Mouse (Mus musculus) retina, postnatal 1 day (tissue): ENCODE data around the gene Vwc2.

Source experiments
- DNase-seq: peaks from one replicate; pipeline ENCODE4 v3.0.0-alpha.2; 2012

Gene Vwc2

DNA sequence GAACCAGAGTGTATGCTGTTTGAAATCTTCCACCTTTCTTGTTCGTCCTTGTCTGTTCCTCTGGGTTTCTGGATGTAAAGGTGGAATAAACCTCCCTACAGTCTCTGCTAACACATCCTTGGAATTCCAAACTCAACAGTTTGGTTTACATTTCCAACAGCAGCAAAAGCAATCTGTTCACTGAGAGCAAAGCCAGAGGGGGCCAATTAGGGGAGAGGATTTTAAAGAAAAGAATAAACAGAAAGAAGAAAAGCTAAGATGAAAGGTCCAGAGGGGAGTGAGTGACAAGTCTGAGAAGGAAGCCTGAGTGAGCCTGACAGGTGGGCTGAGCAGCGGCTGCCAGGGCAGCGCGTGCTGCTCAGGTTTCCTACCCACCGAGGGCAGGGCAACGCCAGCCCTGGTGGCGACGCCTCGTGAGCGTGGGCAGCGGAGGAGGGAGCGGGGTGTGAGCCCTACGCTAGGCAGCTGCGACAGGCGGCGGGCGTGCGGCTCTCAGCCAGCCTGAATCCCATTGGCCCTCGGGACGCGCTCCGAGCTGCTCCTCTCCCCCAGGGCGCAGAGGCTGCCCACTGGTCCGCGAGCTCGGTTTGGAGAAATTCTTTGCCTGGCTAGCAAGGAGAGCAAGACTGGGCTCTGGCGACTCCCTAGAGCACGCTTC lies at the start of gene Vwc2:
Gene Vwc2 (plus strand): TSS at position 648 of the 658 bp plus-strand sequence.
- DNase-seq = peak; percentile 77

DNA sequence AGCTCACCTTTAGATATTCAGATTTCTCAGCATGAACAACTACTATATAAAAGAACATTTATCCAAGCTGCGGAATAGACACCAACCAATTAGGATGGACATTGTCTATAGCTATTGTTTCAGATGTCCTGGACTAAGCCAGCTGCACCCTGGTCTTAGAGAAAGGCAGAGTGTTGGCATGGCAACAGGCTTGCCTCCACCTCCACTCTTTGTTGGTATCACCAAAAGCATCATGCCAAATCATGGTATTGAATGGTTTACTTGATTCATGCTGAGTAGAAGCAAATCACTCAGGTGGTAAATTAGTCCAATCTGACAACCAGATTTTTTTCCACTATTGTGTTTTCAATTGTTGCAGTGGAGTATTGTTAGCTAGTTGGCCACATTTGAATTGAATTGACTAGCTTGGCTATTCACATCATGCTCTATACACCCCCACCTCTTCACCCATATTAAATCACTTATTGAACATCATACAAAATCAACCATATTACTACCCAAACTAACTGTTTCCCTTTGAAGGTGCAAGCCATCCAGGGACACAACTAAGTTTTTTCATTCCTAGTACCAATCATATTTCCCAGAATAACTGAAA lies 25.8 kb upstream of the Vwc2 start:
- peak; percentile 70 for DNase-seq

DNA sequence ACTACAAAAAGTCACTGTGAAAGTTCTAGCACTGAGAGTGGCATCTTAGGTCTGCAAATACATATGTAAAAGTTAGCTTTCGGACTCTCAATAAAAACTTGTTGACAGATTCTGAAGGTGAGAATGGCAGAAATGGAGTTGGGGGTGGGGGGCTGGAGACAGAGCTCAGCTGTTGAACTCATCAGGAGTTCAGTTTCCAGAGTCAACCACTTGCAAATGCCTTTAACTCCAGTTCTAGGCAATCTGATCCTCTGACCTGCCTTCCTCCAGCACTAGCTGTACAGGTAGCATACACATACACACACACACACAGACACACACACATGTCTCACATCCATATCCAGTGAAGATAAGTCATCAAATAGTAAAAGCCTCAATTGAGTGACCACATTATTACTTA lies 16.4 kb upstream of the Vwc2 start:
- DNase-seq = no peak

DNA sequence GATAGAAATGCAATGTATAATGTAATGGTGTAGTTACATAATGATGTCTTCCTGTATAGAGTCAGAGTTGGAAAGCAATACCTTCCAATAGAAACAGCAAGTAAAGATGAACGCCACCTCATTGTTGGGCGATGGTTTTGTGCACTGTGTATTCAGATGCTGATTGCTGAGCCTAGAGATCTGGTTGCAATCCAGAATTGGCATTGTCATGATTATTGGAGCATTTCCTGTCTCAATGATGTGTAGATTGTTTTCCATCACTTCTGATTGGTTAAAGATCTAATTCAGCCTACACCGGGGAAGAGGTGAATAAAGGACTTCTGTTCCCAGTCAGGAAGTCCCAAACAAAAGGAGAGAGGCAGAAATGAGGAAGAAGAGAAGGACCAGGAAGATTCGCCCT lies 15.7 kb upstream of the Vwc2 start:
- no peak for DNase-seq

DNA sequence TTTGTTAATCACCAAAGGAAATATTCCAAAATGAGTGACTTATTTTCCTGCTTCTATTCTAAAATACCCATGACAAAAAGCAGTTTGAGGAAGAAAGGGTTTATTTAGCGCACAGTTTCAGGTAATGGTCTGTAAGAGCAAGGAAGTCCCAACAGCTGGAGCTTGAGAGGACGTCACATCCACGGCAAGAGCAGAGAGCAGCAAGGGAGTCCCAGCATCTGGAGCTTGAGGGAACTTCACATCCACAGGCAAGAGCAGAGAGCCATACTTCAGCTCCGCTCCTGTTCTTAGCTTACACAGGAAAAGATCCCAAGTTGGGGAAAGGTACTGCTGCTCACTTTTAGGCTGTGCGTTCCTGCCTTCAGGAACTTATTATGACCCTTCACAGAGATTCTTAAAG lies 15.0 kb upstream of the Vwc2 start:
- DNase-seq = no peak

DNA sequence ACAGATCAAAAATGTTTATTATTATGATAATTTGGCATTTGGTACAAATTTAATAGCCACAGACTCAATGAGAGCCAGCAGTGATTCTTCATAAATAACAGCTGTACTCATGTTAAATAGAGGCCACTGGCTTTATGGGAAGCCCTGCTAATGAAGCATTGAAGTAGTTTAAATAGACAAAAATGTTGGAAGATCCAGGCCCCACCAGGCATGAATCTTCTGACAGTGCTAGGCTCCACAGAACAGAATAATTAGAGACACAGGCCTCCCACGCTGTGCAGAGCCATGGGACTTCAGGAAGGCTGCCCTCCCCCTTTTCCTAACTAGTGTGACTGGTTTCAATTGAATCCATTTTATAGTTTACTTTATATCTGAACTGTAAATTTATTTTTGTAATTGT lies 11.8 kb upstream of the Vwc2 start:
- DNase-seq = no peak

DNA sequence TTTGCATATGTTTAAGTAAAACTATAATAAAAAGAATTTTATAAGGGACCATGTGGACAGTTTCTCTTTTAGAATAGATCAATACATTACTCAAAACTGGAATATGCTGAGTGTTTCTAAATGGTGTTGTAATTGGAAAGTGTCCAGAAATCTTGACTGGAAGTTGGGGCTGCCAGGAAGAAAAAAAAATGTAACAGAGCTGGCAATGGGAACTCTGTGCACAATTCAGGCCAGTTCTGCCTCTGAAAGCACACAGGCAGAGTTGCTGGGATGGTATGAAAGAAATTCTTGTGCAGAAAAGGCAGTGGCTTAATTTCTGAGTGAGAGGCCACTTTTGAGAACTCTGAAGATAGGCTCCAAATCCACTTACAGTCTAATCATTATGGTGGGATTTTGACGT lies 11.4 kb upstream of the Vwc2 start:
- DNase-seq = no peak

DNA sequence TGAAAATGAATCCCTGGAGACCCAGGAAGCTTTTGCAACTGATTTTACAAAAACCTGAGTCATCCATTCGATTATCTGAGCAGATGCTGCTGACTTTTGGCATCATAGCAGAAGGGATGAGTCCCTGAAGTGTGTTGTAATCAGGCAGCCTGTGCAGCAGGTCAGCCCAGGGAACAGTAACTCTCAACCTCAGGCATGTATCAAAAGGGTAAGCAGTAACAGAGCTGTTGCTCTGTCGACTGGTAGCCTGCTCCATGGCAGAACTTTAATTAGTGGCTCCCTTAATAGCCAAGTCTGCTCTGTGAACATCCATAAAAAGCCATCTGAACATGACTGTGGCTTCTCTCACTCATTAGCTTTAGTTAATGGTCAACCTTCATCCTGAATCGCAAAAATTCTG lies 5.1 kb upstream of the Vwc2 start:
- DNase-seq = no peak

DNA sequence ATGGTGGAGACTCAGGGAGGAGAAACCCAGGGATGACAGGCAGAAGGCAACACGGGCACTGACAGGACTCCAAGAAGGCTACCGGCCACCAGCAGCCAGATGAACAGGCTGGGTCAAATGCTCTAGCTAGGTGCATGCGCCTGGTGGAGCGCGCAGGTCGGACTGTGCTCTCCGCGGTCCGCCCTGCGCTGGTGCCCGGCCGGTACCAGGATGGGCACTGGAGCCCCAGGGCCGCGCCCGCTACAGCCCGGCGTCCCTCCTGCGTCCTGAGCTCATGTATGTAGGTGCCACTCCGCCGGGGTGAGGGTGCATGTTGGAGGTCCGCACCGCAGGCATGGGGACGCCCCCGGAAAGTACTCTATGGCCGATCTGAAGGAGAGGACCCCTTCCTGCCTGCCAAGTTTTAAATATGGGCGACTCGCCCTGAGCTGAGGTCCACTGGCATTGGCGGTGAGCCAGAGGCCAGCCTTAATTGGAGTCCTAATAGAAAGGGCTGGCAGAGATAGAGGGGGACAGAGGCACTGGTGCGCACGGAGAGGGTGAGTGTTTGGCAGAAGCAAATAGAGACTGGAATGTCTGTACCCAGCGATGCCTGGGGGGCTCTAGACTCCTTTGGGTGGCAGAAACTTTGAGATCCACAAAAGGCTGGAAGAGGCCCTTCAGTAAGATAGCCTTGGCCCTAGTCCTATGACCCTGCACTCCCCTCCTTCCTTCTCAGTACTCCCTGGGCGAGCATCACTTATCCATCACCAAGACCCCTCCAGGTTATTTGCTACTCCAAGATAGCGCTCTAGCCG lies 409 bp downstream of the Vwc2 start:
- DNase-seq = peak; percentile 73

DNA sequence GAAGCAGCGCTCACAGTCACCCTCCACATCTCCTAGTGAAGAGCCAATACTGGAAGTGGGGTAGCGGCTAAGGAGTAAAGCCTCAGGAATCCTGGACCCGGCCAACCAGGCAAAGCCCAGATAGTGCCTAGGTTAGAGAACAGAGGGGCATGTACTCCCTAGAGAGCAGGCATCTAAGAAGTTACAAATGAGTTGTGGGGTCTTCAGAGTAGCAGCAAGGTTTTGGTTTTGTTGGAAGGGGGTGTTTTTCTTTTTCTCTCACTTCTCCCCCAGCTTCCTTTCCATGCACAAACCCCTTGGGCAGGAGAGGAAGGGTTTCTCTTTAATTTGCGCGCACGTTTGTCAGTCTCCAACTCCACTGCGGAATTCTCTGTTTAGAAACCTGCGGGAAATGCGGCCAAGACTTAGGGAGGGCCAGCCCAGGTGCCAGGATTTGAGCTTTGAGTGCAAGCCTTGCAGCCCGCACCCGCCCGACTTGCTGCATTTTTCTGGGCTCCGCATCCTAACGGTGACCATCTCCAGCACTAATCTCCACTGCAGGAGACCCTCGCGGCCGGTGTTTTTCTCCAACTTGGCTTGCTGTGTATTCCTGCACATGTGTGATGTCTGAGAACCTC lies 1.1 kb downstream of the Vwc2 start:
- no peak for DNase-seq

DNA sequence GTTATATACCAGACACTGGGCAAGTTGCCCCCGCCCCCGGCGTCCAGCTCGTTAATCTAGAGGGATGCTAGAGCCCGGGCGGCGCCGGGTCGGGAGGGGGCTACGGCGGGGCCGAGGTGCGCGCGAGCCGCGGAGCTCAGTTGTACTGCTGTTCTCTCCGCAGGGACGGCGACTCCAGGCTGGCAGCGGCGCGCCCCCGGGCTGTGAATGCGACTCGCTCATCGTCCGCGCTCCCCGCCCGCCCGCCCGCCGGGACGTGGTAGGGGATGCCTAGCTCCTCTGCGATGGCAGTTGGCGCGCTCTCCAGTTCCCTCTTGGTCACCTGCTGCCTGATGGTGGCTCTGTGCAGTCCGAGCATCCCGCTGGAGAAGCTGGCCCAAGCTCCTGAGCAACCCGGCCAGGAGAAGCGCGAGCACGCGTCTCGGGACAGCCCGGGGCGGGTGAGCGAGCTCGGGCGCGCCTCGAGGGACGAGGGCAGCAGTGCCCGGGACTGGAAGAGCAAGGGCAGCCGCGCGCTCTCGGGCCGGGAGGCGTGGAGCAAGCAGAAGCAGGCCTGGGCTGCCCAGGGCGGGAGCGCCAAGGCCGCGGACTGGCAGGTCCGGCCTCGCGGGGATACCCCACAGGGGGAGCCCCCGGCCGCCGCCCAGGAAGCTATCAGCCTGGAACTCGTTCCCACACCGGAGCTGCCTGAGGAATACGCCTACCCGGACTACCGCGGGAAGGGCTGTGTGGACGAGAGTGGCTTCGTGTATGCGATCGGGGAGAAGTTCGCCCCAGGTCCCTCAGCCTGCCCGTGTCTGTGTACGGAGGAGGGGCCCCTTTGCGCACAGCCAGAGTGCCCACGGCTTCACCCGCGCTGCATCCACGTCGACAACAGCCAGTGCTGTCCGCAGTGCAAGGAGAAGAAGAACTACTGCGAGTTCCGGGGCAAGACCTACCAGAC lies 1.9 kb downstream of the Vwc2 start:
- DNase-seq = peak; percentile 74

DNA sequence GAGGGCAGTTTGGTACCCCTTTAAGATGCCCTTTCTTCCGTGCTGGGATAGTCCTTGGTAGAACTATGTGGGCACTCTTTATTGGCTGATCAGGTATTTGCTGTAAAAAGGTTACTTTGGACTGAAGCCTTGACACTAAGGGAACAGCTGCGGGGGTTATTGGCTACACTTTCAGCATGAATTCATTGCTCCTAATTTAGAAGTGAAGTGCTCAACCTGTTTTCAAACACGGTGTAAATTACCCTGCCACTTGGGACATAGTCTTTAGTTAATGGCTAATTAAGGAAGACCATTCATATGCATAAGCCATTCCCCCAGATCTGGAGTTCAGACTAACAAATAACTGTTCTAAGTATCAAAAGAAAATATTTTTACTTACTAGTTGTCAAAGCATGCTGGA lies 2.7 kb downstream of the Vwc2 start:
- no peak for DNase-seq

DNA sequence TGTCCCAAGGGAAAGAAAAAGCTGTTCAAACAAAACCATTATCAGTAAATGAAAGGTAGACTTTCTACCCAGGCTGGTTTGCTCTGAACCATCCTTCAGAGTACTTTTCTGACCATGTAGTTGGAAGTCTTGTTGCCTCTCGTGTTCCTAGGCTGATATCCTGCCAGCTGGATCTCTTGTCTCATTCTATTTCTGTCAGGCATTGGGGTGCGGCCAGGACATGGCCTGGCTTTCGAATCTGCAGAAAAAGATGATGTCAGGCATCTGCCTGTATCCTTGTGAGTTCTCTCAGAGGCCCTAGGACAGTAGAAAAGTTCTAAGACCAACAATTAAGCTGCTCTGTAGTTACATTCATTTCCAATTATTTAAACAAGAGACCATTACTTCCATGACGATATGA lies 8.8 kb downstream of the Vwc2 start:
- DNase-seq = no peak

DNA sequence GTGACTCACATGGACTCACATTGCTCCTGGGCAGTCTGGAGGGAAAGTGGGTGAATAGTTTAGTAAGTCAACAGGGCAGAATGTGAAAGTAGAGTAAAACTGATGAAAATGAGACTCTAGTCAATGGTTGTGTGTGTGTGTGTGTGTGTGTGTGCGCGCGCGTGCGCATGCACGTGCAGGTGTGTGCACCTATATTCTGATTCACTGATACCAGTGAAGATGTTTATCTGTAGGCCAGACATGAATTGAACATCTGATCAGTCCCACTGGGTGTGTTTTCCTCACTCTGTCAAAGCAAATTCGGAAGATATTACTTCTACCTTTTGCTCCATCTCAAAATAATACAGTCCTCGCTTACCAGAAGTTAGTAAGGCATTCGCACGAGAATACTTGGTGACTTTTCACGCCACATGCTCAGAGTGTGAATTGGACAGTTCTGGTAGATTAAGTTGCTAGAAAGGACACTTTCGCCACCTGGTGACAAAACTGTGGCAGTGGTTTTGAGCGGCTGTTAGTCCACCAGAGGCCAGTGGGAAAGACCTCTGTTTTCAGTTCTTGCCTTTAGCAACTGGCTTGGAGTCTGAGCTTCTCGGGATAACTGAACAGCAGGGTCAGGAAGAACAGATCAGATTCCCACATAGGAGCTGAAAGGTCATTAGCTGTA lies 17.5 kb downstream of the Vwc2 start:
- peak; percentile 65 for DNase-seq

DNA sequence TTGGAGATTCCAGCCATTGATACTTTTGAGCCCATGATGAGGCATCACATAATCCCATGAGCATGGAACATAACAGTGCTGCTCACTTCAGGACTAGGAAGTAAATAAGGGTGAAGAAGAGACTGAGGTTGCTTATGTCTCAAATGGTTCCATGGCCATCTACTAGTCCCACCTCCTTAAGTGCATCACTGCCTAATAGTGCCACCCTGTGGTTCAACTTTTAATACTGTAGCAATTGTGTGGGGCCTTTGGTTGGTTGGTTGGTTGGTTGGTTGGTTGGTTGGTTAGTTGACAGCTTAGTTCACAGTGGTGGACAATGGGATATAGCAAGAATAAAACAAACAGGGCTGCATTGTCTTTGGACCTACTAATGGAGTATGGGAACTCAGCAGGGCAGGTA lies 26.6 kb downstream of the Vwc2 start:
- DNase-seq = no peak

DNA sequence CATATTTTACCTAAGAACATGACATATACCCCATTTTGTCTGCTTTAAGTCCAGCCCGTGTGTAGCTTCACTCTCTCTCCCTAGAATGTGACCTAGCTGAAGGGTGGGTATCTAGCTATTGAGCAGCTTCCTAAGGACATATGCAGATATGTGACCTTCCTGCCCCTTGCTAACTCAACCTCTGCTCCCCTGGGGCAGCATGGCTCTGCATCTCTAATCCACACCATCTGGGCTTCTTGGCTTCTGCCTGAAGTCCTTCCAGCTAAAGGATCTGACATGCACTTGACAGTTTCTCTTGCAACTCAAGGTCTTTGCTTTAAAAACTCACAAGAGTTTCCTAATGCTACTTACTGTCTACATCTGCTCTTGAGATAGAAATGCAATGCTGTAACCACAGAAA lies 38.7 kb downstream of the Vwc2 start:
- no peak for DNase-seq

DNA sequence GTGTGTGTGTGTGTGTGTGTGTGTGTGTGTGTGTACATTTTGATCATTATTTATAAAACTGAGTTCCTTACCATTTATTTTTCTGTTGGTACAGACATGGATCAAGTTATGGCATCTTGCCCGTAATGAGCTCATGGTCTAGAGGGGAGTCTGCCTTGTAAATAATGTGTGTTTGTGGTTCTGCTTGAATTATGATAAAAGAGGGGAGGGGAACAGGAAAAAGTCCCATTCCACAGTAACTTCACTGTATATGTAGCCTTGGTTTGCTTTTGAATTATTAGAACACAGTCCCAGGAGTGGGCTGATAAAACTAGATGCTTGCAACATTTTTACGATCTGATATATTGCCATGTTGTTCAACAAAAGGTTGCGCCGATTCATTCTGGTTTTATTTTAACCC lies 57.4 kb downstream of the Vwc2 start:
- no peak for DNase-seq

DNA sequence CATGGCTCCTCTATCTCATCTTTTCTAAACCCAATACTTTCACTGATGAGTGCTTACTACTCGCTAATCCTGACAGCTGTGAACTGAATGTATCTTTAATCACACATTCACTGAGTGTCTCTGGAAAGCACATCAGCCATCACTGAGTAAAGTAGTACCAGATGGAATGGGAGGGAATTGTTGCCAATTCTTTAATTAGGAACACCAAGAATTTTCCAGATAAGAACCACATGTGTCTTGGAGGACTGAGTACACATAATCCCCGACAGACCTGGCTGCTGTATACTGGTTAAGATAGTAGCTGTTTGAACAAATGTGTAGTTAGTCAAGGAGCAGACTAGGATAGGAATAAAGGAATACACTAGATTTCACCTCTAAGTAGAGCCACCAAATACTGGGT lies 61.2 kb downstream of the Vwc2 start:
- no peak for DNase-seq

DNA sequence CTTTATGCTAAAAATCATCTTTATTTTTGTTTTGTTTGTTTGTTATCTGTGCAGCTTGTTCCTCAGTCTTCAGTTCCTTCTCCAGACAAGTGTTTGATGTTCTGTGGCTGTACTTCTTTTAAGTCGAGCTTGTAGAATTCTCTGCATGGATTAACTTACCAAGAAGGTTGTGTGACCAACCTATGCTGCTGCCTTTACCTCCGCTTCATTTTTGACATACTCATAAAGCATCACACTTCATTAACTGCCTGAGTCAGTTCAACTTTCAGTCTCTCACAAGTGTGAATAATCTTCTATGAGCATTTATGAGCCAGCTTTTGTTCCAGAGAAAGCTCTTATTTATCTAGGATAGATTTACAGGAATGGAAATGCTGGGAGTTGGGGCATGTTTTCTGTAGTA lies 68.7 kb downstream of the Vwc2 start:
- no peak for DNase-seq

DNA sequence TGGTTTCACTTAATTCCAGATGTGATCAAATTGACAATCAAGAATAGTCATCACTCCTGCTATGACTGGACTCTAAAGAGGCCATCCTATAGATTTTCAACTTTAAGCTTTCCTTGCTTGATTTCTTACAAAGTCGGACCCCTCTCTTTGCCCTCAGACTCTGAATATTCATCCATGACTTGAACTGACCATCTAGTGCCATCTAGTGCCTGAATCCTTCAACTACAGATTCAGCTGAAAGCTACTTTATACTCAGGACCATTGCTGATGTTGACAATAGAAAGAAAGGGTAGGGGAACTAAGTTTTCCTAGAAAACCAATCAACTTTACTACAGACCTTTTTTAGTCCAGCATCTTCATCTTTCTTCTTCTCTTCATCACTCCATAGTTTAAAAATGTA lies 109.1 kb downstream of the Vwc2 start:
- DNase-seq = peak; percentile 43

DNA sequence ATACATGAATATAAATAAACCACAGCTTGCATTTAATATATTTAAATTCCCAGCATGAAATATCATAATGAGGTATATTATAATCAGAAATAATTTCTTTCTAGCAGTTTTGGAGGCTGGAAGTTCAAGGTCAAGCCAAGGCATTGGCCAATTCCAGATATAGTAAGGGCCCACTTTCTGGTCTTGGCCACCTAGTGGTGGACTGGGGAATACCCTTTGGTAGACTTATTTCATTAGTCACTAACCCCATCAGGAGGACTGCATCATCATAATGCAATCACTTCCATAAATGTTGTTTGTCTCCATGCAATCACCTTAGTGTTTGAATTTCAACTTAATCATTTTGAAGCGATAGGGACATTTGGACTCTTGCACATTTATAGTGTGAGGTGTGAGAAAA lies 125.3 kb downstream of the Vwc2 start:
- peak; percentile 12 for DNase-seq

DNA sequence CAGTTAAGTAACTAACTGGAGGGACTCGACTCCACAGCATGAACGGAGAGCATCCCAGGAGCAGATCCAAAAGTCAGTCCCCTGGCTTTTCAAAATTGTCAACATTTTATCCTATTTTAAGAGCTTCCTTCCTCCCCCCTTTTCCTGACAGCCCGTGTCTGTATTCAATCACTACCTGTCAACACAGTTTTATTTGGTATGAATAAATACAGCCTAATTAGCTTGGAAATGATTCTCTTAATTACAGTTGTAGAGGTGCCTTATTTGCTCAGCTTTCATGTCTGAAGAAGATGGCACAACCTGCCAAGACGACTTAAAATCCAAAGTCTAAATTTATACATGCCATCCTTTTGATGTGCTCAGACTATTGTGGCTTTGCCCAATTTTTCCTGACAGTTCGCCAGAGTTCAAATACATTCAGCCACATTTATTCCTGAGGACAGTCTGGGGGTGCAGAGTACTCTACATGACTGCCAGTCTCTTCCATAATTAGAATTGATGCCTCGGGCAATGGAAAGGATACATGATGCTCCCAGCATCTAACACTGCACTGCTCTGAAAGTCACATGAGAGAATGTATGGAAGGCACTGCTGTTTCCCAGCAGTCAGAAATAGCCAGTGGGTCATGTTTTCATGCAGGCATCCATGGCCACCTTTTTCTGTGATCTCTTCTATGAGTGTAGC lies 128.8 kb downstream of the Vwc2 start:
- peak; percentile 55 for DNase-seq
